Mouse (Mus musculus) midbrain, embryonic 16.5 days (tissue): Measurements from ENCODE around the gene Gsn. TPM values are rescaled to one million over a fixed set of nuclear protein-coding genes. Genes with fewer than 3 reads are reported as not detected.
A peak's percentile ranks its signal among the peaks of the same experiment; 100 is the strongest.

ENCODE experiments used
- ATAC-seq: fragments of 200-750 bp; cut with Nextera tagmentation; 2 replicates; pipeline ENCODE4 v1.8.0; 2017; ENCODE audit warnings: moderate TSS enrichment
- H3K27ac ChIP-seq: fragments of 300-500 bp; sonication (generic); 2 replicates; pipeline ENCODE4 v1.5.1; 2014; ENCODE audit warnings: mild to moderate bottlenecking, low read length, mixed read lengths
- H3K27me3 ChIP-seq: fragments of 300-500 bp; sonication (generic); 2 replicates; pipeline ENCODE4 v1.6.1; 2014; ENCODE audit warnings: low read depth, low read length, mixed read lengths; ENCODE audit not compliant: control insufficient read depth, insufficient read depth
- H3K36me3 ChIP-seq: fragments of 300-500 bp; sonication (generic); 2 replicates; pipeline ENCODE4 v1.6.1; 2014; ENCODE audit warnings: mild to moderate bottlenecking, low read length, moderate library complexity, mixed read lengths; ENCODE audit not compliant: control insufficient read depth, insufficient read depth
- H3K4me1 ChIP-seq: fragments of 300-500 bp; sonication (generic); 2 replicates; pipeline ENCODE4 v1.6.1; 2014; ENCODE audit warnings: mild to moderate bottlenecking, low read length, mixed read lengths; ENCODE audit not compliant: control insufficient read depth, insufficient read depth
- H3K4me2 ChIP-seq: fragments of 300-500 bp; sonication (generic); 2 replicates; pipeline ENCODE4 v1.6.1; 2014; ENCODE audit warnings: mild to moderate bottlenecking, low read length, mixed read lengths
- H3K4me3 ChIP-seq: fragments of 300-500 bp; sonication (generic); 2 replicates; pipeline ENCODE4 v1.5.1; 2014; ENCODE audit warnings: low read depth, mild to moderate bottlenecking, low read length, moderate library complexity, mixed read lengths
- H3K9ac ChIP-seq: fragments of 300-500 bp; sonication (generic); 2 replicates; pipeline ENCODE4 v1.6.1; 2014; ENCODE audit warnings: low read depth, low read length, mixed read lengths
- H3K9me3 ChIP-seq: fragments of 300-500 bp; sonication (generic); replicated peaks from 2 replicates; pipeline ENCODE4 v1.6.1; 2014; ENCODE audit warnings: mild to moderate bottlenecking, low read length, mixed read lengths; ENCODE audit not compliant: control insufficient read depth, poor library complexity, severe bottlenecking
- WGBS: fragments of 180-500 bp; shearing (Covaris S2); extraction: QIAGEN DNeasy Blood & Tissue Kit; methylation state at CpG from one replicate; pipeline ENCODE4 v1.1.7; 2014; 5-methylcytosine and 5-hydroxymethylcytosine counted together
- polyA plus RNA-seq: library from polyadenylated mRNA; unstranded; fragments of >200 nt; fragmentation: Nextera tagmentation; extraction: Ambion mirVana; gene quantifications from 2 replicates; pipeline ENCODE4 v1.2.1, GENCODE M21; 2015

Gsn gene
- polyA plus RNA-seq, 1 experiment from 2014 or later, result 20.5 TPM

DNA sequence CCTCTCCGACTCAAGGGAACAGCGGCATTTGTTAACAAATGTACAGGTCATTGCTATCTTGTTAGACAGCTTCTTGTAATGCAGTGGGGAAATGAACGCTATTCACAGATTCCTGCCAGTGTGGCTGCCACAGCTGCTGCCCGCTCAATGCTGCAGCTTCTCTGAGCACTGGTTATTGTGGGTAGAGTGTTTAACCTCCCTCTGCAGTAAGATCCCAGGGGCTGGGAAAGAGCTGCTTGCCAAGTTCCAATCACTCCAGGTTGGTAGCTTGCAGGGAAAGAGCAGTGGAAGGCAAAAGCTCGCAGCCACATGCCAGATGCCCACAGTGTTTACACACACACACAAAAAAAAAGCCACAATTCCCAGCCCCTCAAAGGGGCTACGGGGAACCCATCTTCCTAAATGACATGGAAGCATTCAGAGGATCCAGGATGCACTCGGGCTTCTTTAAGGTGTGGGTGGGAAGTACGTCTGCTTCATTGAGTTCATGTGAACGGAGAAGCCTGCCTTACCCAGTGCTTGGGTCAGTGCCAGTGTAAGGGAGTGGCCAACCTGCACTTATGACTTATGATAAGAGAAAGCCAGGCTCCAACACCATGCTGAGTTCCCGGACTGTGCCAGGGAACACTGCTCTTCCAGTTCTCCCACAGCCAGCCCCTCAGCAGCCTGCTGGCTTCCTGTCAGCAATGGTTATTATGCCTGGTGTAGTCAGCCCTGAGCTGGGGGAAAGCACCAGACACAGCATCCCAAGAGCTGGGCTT is 66.4 kb downstream of the Gsn start:
- 66% methylated on average over 10 of the region's 10 CpGs for WGBS
- Histone ChIP-seq H3K9ac (no peak overlapping the region), H3K4me1 (peaks cover 4% of the 10 kb centered on the region; the same call in 1 of the 2 replicates), H3K27ac (no peak overlapping the region), H3K4me3 (no peak overlapping the region), H3K36me3 (no peaks in the 10 kb centered on the region), H3K9me3 (no peaks in the 10 kb centered on the region), H3K27me3 (no peaks in the 10 kb centered on the region), H3K4me2 (no peak overlapping the region)
- ATAC-seq, result no peak

DNA sequence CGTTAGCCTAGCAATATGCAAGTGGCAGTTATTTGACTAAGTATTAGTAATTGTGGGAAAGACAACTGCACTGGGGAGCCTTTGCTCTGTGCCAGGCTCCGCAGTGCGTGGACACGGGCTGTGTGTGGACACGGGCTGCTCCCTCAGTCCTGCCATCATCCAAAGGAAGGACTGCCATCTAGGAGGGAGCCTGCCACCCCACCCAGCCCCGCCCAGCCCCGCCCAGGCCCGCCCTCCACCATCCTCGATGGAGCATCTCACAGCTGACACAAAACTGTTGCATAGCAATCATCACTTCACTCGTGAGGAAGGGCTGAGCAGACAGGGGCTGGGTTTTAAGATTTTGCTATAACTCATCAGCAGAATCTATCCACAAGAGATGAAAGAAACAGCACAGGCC is 69.8 kb downstream of the Gsn start:
- no peak for ATAC-seq
- H3K9ac ChIP-seq, result no peak overlapping the region
- WGBS, result 71% methylated on average over 10 of the region's 10 CpGs
- H3K27me3 ChIP-seq, result no peaks in the 10 kb centered on the region
- peaks cover 4% of the 10 kb centered on the region; the same call in 1 of the 2 replicates for H3K4me1 ChIP-seq
- no peaks in the 10 kb centered on the region for H3K9me3 ChIP-seq
- H3K4me3 ChIP-seq, result no peak overlapping the region
- no peak overlapping the region for H3K4me2 ChIP-seq
- H3K36me3 ChIP-seq, result no peaks in the 10 kb centered on the region
- no peak overlapping the region for H3K27ac ChIP-seq

DNA sequence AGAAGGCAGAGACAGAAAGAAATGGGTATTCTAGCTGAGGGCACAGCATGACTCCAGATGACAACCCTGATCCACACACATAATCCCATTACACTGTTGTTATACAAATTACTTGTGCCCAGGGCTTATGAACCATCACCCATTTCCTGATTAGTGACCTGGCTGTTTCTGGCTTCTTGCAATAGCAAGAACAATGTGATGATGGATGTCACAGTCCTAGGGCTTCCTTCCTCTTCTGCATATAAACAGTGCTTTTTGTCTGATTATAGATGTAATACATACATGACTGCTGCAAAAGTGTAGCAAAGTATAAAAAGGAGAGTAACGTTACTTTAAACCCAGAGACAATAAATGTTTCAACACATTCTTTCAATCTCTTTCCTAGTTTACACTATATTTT is 70.8 kb downstream of the Gsn start:
- Histone ChIP-seq H3K4me2 (no peak overlapping the region), H3K36me3 (no peaks in the 10 kb centered on the region), H3K4me1 (peaks cover 4% of the 10 kb centered on the region; the same call in 1 of the 2 replicates), H3K27me3 (no peaks in the 10 kb centered on the region), H3K4me3 (no peak overlapping the region), H3K9ac (no peak overlapping the region), H3K9me3 (no peaks in the 10 kb centered on the region), H3K27ac (no peak overlapping the region)
- no peak for ATAC-seq
- WGBS, result 49% methylated on average over 1 of the region's 1 CpGs

DNA sequence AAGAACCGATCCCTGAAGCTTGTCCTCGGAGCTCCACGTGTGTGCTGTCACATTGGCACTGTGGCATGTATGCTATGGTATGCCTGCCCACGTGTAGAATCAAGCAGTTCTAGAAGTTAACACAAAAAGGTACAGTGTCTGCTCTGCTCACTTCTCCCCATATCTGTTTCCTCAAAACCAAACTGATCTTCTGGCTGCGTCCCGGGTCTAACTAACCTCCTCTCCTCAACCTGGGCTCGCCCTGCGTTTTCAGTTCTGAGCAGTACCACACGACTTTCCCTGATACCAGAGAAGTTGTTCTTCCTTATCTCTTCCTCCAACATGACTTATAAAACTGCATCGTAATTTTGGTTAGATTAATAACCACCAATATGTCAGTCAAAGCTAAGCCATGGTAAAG is 71.4 kb downstream of the Gsn start:
- Histone ChIP-seq H3K9ac (no peak overlapping the region), H3K36me3 (no peaks in the 10 kb centered on the region), H3K27me3 (no peaks in the 10 kb centered on the region), H3K4me2 (no peak overlapping the region), H3K4me1 (peaks cover under 1% of the 10 kb centered on the region; the same call in 1 of the 2 replicates), H3K4me3 (no peak overlapping the region), H3K27ac (no peak overlapping the region), H3K9me3 (no peaks in the 10 kb centered on the region)
- no peak for ATAC-seq
- WGBS, result 63% methylated on average over 10 of the region's 10 CpGs

DNA sequence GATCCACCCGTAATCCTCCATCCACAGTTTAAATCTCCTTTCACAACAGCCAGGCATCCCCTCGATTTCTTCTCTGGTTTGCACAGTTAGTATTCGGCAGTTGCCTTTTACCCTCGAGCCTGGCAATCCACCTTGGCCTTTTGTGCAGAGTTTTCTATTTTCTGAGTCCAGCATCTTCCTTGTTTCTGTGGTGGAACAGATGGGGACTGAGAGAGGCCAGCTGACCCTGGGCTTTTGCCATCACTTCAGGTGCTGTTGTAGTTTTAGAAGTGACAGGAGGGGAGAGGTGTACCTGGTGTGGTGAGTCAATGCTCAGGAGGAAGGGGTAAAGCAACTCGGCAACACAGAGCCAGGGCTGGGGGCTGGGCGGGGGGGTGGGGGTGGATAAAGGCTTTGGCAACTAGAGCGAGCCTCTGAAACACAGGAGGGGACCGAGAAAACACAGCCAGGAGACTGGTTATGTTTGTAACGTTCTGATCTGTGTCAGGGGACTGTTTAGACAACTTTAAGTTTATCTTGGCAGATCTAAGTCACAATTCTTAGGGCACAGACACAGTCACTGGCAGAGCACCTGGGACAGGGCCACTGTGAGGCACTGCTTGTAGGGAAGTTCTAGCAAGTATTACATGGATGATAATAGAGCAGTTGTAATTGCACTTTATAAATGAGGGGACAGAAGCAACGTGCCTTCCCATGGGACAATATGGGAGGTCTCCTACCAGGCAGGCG is 72.0 kb downstream of the Gsn start:
- Histone ChIP-seq H3K9me3 (no peaks in the 10 kb centered on the region), H3K36me3 (no peaks in the 10 kb centered on the region), H3K9ac (no peak overlapping the region), H3K27me3 (no peaks in the 10 kb centered on the region), H3K27ac (no peak overlapping the region), H3K4me2 (no peak overlapping the region), H3K4me3 (no peak overlapping the region), H3K4me1 (no peaks in the 10 kb centered on the region)
- WGBS, result 24% methylated on average over 11 of the region's 11 CpGs
- no peak for ATAC-seq

DNA sequence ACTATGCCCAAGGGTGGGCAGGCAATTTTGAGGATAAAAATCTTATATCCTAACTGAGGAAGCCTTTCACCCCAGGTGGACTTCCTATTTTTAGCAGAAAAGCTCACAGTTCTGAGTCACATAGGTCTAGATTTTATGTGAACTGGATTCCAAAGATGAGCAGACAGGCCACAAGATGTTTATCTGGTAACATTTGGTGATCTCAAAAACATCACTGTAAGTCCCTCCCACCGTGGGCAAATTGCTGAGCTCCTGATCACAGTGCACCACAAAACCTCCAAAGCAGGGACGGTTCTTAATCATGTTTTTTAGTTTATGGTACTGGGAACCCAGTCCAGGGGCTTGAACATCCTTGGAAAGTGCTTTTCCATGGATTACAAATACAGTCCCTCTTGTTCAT is 72.9 kb downstream of the Gsn start:
- no peaks in the 10 kb centered on the region for H3K4me1 ChIP-seq
- no peaks in the 10 kb centered on the region for H3K27me3 ChIP-seq
- WGBS, result 88% methylated on average over 2 of the region's 2 CpGs
- no peak overlapping the region for H3K27ac ChIP-seq
- H3K36me3 ChIP-seq, result no peaks in the 10 kb centered on the region
- H3K4me2 ChIP-seq, result no peak overlapping the region
- H3K4me3 ChIP-seq, result no peak overlapping the region
- no peak for ATAC-seq
- no peaks in the 10 kb centered on the region for H3K9me3 ChIP-seq
- no peak overlapping the region for H3K9ac ChIP-seq

DNA sequence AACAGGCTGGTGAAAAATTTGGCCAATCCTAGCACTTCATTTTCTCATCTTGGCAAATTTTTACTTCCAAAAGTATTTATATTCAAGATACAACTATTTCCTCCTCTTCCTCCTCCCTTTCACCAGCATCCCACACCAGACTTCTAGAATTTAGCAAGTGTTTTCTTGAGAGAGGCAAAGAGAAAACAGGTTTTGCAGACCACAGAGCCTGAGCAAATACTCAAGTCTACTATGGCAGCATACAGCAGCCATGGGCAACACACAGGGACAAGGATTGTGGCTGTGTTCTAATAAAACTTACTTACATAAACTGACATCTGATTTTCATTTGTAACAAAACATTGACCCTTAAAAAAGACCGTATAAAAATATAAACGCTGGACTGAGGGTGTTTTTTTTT is 75.0 kb downstream of the Gsn start:
- ATAC-seq, result no peak
- Histone ChIP-seq H3K4me2 (no peak overlapping the region), H3K9me3 (no peaks in the 10 kb centered on the region), H3K36me3 (no peaks in the 10 kb centered on the region), H3K9ac (no peak overlapping the region), H3K27me3 (no peaks in the 10 kb centered on the region), H3K27ac (no peak overlapping the region), H3K4me1 (peaks cover 8% of the 10 kb centered on the region), H3K4me3 (no peak overlapping the region)
- 74% methylated on average over 2 of the region's 2 CpGs for WGBS

DNA sequence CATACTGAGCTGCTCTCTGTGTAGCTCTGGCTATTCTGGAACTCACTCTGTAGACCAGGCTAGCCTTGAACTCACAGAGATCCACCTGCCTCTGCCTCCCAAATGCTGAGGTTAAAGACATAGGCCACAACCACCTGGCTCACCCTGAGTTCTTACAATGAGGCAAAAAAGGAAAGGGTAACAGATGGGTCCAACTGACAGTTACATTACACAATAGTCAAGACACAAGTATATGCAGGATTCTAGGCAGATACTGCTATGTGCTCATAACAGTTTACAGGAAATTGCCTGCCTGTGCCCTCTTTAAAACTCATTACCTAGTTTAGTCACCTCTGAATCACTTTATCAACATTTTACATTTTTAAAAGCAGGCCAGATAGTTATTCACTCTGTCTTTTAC is 77.5 kb downstream of the Gsn start:
- H3K9ac ChIP-seq, result no peak overlapping the region
- H3K4me2 ChIP-seq, result no peak overlapping the region
- no peaks in the 10 kb centered on the region for H3K36me3 ChIP-seq
- no peaks in the 10 kb centered on the region for H3K27me3 ChIP-seq
- H3K4me1 ChIP-seq, result peaks cover 12% of the 10 kb centered on the region
- no peak overlapping the region for H3K27ac ChIP-seq
- H3K4me3 ChIP-seq, result no peak overlapping the region
- no peak for ATAC-seq
- no peaks in the 10 kb centered on the region for H3K9me3 ChIP-seq

DNA sequence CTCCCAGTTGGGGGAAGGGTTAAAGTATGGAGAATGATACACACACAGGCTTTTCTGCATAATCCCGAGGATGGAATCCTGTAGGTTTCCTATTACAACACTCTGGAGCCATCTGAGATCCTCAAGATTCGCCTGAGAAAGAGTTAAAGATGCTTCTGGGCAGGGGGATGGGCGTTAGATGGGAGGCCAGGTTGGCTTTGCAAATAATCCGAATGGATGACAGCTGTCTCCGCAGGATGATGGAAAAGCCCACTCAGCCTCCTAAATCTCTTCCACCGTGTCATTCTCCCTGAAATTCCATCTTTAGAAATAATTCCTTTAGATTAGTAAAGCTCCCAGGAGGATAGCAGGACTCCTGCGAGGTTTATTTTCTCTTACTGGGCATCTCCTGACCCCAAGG is 79.4 kb downstream of the Gsn start:
- Histone ChIP-seq H3K9me3 (no peaks in the 10 kb centered on the region), H3K4me2 (peak overlapping the region; percentile 90), H3K9ac (0 out of 2 replicates have a peak overlapping the region, but pooled peaks have one; percentile 65), H3K27ac (no peak overlapping the region), H3K4me3 (peak overlapping the region; percentile 59), H3K36me3 (no peaks in the 10 kb centered on the region), H3K4me1 (peaks cover 12% of the 10 kb centered on the region), H3K27me3 (no peaks in the 10 kb centered on the region)
- WGBS, result 4% methylated on average over 7 of the region's 7 CpGs
- ATAC-seq, result no peak
